Mouse (Mus musculus): ENCODE results near the gene Mphosph6.

Gene Mphosph6

GRCm38 (mm10) chr8:117801443-117802298 lies at the start of gene Mphosph6:
Mphosph6 (minus strand) TSS chr8:117801943.
- peak; percentile 97 for DNase-seq (ENCODE audit: low spot score)

GRCm38 (mm10) chr8:117850420-117850819 lies 48.7 kb upstream of the Mphosph6 start:
- no peak for DNase-seq (ENCODE audit: low spot score)

GRCm38 (mm10) chr8:117847865-117848264 lies 46.1 kb upstream of the Mphosph6 start:
- DNase-seq (ENCODE audit: low spot score), result no peak

- no peak for DNase-seq (ENCODE audit: low spot score)
These were observed 42.0 kb upstream of the Mphosph6 start for GRCm38 (mm10) chr8:117843694-117844093.

- no peak for DNase-seq (ENCODE audit: low spot score)
These were observed 11.8 kb upstream of the Mphosph6 start for GRCm38 (mm10) chr8:117813524-117813923.

- DNase-seq (ENCODE audit: low spot score), result no peak
These were observed 8.9 kb upstream of the Mphosph6 start for GRCm38 (mm10) chr8:117810676-117811075.

GRCm38 (mm10) chr8:117805419-117805818 lies 3.7 kb upstream of the Mphosph6 start:
- no peak for DNase-seq (ENCODE audit: low spot score)

- peak; percentile 11 for DNase-seq (ENCODE audit: low spot score)
These were observed 551 bp upstream of the Mphosph6 start for GRCm38 (mm10) chr8:117802299-117802689.

GRCm38 (mm10) chr8:117798066-117798465 lies 3.7 kb downstream of the Mphosph6 start:
- no peak for DNase-seq (ENCODE audit: low spot score)

GRCm38 (mm10) chr8:117796464-117796863 lies 5.3 kb downstream of the Mphosph6 start:
- no peak for DNase-seq (ENCODE audit: low spot score)

GRCm38 (mm10) chr8:117794581-117794980 lies 7.2 kb downstream of the Mphosph6 start:
- DNase-seq (ENCODE audit: low spot score), result no peak

GRCm38 (mm10) chr8:117792616-117793144 lies 9.1 kb downstream of the Mphosph6 start:
- DNase-seq (ENCODE audit: low spot score), result no peak

- no peak for DNase-seq (ENCODE audit: low spot score)
These were observed 15.3 kb downstream of the Mphosph6 start for GRCm38 (mm10) chr8:117786428-117786827.

- DNase-seq (ENCODE audit: low spot score), result no peak
These were observed 18.7 kb downstream of the Mphosph6 start for GRCm38 (mm10) chr8:117783021-117783420.

GRCm38 (mm10) chr8:117781375-117782129 lies 20.2 kb downstream of the Mphosph6 start:
- DNase-seq (ENCODE audit: low spot score), result no peak

- DNase-seq (ENCODE audit: low spot score), result no peak
These were observed 22.4 kb downstream of the Mphosph6 start for GRCm38 (mm10) chr8:117779344-117779743.

GRCm38 (mm10) chr8:117778531-117779322 lies 23.0 kb downstream of the Mphosph6 start:
- no peak for DNase-seq (ENCODE audit: low spot score)

- DNase-seq (ENCODE audit: low spot score), result no peak
These were observed 25.7 kb downstream of the Mphosph6 start for GRCm38 (mm10) chr8:117776075-117776474.

- no peak for DNase-seq (ENCODE audit: low spot score)
These were observed 26.1 kb downstream of the Mphosph6 start for GRCm38 (mm10) chr8:117775626-117776025.

- peak; percentile 54 for DNase-seq (ENCODE audit: low spot score)
These were observed 29.1 kb downstream of the Mphosph6 start for GRCm38 (mm10) chr8:117772597-117772996.

- DNase-seq (ENCODE audit: low spot score), result peak; percentile 48
These were observed 29.6 kb downstream of the Mphosph6 start for GRCm38 (mm10) chr8:117772126-117772525.
